ENCODE assay signal across 9 mouse cellular contexts in genomic region chr2:68124751-68125150, GRCm38 (mm10).
DNase-seq lines count a peak whose midpoint lies in the region; ATAC-seq lines count a peak whose summit lies in the region.
"Had no signal": no experiment of that assay in that cellular context is flagged by ENCODE, and none has a peak within 500 bp of the region (broad histone marks: within the 10 kb centered on the region; RNA-seq: fewer than 3 reads in every experiment).

No protein-coding gene starts in this region.

- no peak for ATAC-seq in erythroblast, adult 5-6 weeks (replicated peaks; ENCODE audit: low FRiP score, poor library complexity, severe bottlenecking)

- intact Hi-C loops in left cerebral cortex, postnatal 4 days (cut with DNase I) = no loop called here
- intact Hi-C loops in left cerebral cortex, postnatal 10 days (cut with DNase I) = no loop called here

- DNase-seq in adrenal gland, adult (ENCODE audit: inconsistent age in 2 of 2, low spot score in 1 of 2) = peak; percentile 5 to 61
- DNase-seq in adrenal gland, adult 8-10 months = no peak
- peak; percentile 3 for DNase-seq in left cerebral cortex, postnatal 4 days
- no peak for DNase-seq in left cerebral cortex, postnatal 10 days (ENCODE audit: extremely low spot score in 1 of 2, low spot score in 2 of 2)
- DNase-seq in embryo, embryonic 10 days (ENCODE audit: low spot score) = peak; percentile 14
- DNase-seq in retina, postnatal 1 day = peak; percentile 40
- DNase-seq in frontal cortex, postnatal 36 days (ENCODE audit: low spot score in 2 of 2) = no peak
- DNase-seq: thymus, adult 18-20 months had no signal

Comparison
In these comparisons a context has a peak if more than half of its experiments do, and no peak if none do; other contexts are left out.
1. DNase-seq: peak in adrenal gland, adult (2 of 2), left cerebral cortex, postnatal 4 days (single experiment), embryo, embryonic 10 days (single experiment) and retina, postnatal 1 day (single experiment); none in adrenal gland, adult 8-10 months (single experiment), left cerebral cortex, postnatal 10 days (0 of 2) and frontal cortex, postnatal 36 days (0 of 2).